Mouse (Mus musculus): ENCODE results near the gene Gm20708. TPM values are rescaled to one million over a fixed set of nuclear protein-coding genes. Genes with fewer than 3 reads are reported as not detected.

Gene Gm20708
- polyA plus RNA-seq, 2 experiments = 0.08 to 0.28 TPM

- Histone ChIP-seq H3K27ac (no peak overlapping the region), H3K4me3 (ENCODE audit: insufficient read depth in 1 of 2, low read depth in 2 of 2, low read length in 2 of 2) (no peak overlapping the region), H3K9ac (replicated peaks) (no peak overlapping the region), H3K9me3 (ENCODE audit: control insufficient read depth, low read length) (no peaks in the 10 kb centered on the region), H3K4me2 (ENCODE audit: low read depth) (no peak overlapping the region), H3K27me3 (ENCODE audit: control insufficient read depth, insufficient read depth, low read length) (peaks cover 34% of the 10 kb centered on the region), H3K36me3 (replicated peaks; ENCODE audit: control insufficient read depth, insufficient read depth, low read depth) (peaks cover 42% of the 10 kb centered on the region), H3K4me1 (replicated peaks; ENCODE audit: control insufficient read depth in 2 of 2, insufficient read depth in 2 of 2, low read length in 1 of 2) (no peaks in the 10 kb centered on the region)
- DNase-seq (ENCODE audit: low read depth in 3 of 3, low spot score in 3 of 3) (no peak), ATAC-seq (ENCODE audit: insufficient read depth) (no peak)
- TF ChIP-seq EP300 (IDR thresholded peaks at IDR 0.05; ENCODE audit: low read depth) = no peak
- TF ChIP-seq CTCF (IDR thresholded peaks at IDR 0.05; ENCODE audit: low read depth) = no peak
- 45% methylated on average over 3 of the region's 3 CpGs for WGBS (ENCODE audit: insufficient replicate concordance)
Measured at GRCm38 (mm10) chr11:117858392-117858791, 48.9 kb downstream of the Gm20708 start.

GRCm38 (mm10) chr11:117860601-117861000 is 51.1 kb downstream of the Gm20708 start, which contains the start of gene Tmem235:
Tmem235 (plus strand) TSS chr11:117860752.
- no peak within 1 kb of the TSS for H3K4me2 ChIP-seq (ENCODE audit: low read depth)

GRCm38 (mm10) chr11:117863174-117863856 is 53.8 kb downstream of the Gm20708 start:
- Histone ChIP-seq H3K4me2 (ENCODE audit: low read depth) (no peak overlapping the region), H3K4me1 (replicated peaks; ENCODE audit: control insufficient read depth in 2 of 2, insufficient read depth in 2 of 2, low read length in 1 of 2) (no peaks in the 10 kb centered on the region), H3K27me3 (ENCODE audit: control insufficient read depth, insufficient read depth, low read length) (peaks cover 34% of the 10 kb centered on the region), H3K36me3 (replicated peaks; ENCODE audit: control insufficient read depth, insufficient read depth, low read depth) (no peaks in the 10 kb centered on the region; the same call in 1 of the 2 replicates), H3K27ac (no peak overlapping the region), H3K9ac (replicated peaks) (no peak overlapping the region), H3K4me3 (ENCODE audit: insufficient read depth in 1 of 2, low read depth in 2 of 2, low read length in 2 of 2) (no peak overlapping the region), H3K9me3 (ENCODE audit: control insufficient read depth, low read length) (no peaks in the 10 kb centered on the region)
- no peak for DNase-seq (ENCODE audit: low read depth in 3 of 3, low spot score in 3 of 3)
- WGBS (ENCODE audit: insufficient replicate concordance) = 35% methylated on average over 11 of the region's 11 CpGs
- TF ChIP-seq CTCF (IDR thresholded peaks at IDR 0.05; ENCODE audit: low read depth) = no peak
- TF ChIP-seq EP300 (IDR thresholded peaks at IDR 0.05; ENCODE audit: low read depth) = no peak
- no peak for ATAC-seq (ENCODE audit: insufficient read depth)

More at GRCm38 (mm10) chr11:117860601-117861000, 51.1 kb downstream of the Gm20708 start, which contains the start of gene Tmem235:
- H3K4me1 ChIP-seq (replicated peaks; ENCODE audit: control insufficient read depth in 2 of 2, insufficient read depth in 2 of 2, low read length in 1 of 2) = no peaks in the 10 kb centered on the region
- no peak for TF ChIP-seq EP300 (IDR thresholded peaks at IDR 0.05; ENCODE audit: low read depth)
- TF ChIP-seq CTCF (IDR thresholded peaks at IDR 0.05; ENCODE audit: low read depth) = no peak; the same call in 1 of the 2 replicates
- H3K9me3 ChIP-seq (ENCODE audit: control insufficient read depth, low read length) = no peaks in the 10 kb centered on the region
- DNase-seq (ENCODE audit: low read depth in 3 of 3, low spot score in 3 of 3) = no peak
- H3K4me3 ChIP-seq (ENCODE audit: insufficient read depth in 1 of 2, low read depth in 2 of 2, low read length in 2 of 2) = no peak within 1 kb of the TSS
- no peak within 1 kb of the TSS for H3K27ac ChIP-seq
- peaks cover 20% of the 10 kb centered on the region for H3K36me3 ChIP-seq (replicated peaks; ENCODE audit: control insufficient read depth, insufficient read depth, low read depth)
- ATAC-seq (ENCODE audit: insufficient read depth) = no peak
- no peak within 1 kb of the TSS for H3K9ac ChIP-seq (replicated peaks)
- 7% methylated on average over 23 of the region's 23 CpGs for WGBS (ENCODE audit: insufficient replicate concordance)
- peaks cover 34% of the 10 kb centered on the region for H3K27me3 ChIP-seq (ENCODE audit: control insufficient read depth, insufficient read depth, low read length)

GRCm38 (mm10) chr11:117864805-117865204 is 55.3 kb downstream of the Gm20708 start:
- Histone ChIP-seq H3K36me3 (replicated peaks; ENCODE audit: control insufficient read depth, insufficient read depth, low read depth) (no peaks in the 10 kb centered on the region), H3K9me3 (ENCODE audit: control insufficient read depth, low read length) (no peaks in the 10 kb centered on the region), H3K27ac (no peak overlapping the region), H3K9ac (replicated peaks) (no peak overlapping the region), H3K27me3 (ENCODE audit: control insufficient read depth, insufficient read depth, low read length) (peaks cover 22% of the 10 kb centered on the region), H3K4me3 (ENCODE audit: insufficient read depth in 1 of 2, low read depth in 2 of 2, low read length in 2 of 2) (no peak overlapping the region), H3K4me2 (ENCODE audit: low read depth) (no peak overlapping the region), H3K4me1 (replicated peaks; ENCODE audit: control insufficient read depth in 2 of 2, insufficient read depth in 2 of 2, low read length in 1 of 2) (no peaks in the 10 kb centered on the region)
- ATAC-seq (ENCODE audit: insufficient read depth) (no peak), DNase-seq (ENCODE audit: low read depth in 3 of 3, low spot score in 3 of 3) (no peak)
- no peak for TF ChIP-seq CTCF (IDR thresholded peaks at IDR 0.05; ENCODE audit: low read depth)
- no peak for TF ChIP-seq EP300 (IDR thresholded peaks at IDR 0.05; ENCODE audit: low read depth)
- 17% methylated on average over 2 of the region's 2 CpGs for WGBS (ENCODE audit: insufficient replicate concordance)

GRCm38 (mm10) chr11:117865988-117866387 is 56.5 kb downstream of the Gm20708 start:
- Histone ChIP-seq H3K4me1 (replicated peaks; ENCODE audit: control insufficient read depth in 2 of 2, insufficient read depth in 2 of 2, low read length in 1 of 2) (no peaks in the 10 kb centered on the region), H3K27me3 (ENCODE audit: control insufficient read depth, insufficient read depth, low read length) (peaks cover 12% of the 10 kb centered on the region), H3K4me3 (ENCODE audit: insufficient read depth in 1 of 2, low read depth in 2 of 2, low read length in 2 of 2) (no peak overlapping the region), H3K36me3 (replicated peaks; ENCODE audit: control insufficient read depth, insufficient read depth, low read depth) (no peaks in the 10 kb centered on the region), H3K4me2 (ENCODE audit: low read depth) (no peak overlapping the region), H3K27ac (no peak overlapping the region), H3K9ac (replicated peaks) (no peak overlapping the region), H3K9me3 (ENCODE audit: control insufficient read depth, low read length) (no peaks in the 10 kb centered on the region)
- no peak for ATAC-seq (ENCODE audit: insufficient read depth)
- TF ChIP-seq CTCF (IDR thresholded peaks at IDR 0.05; ENCODE audit: low read depth) = no peak
- no peak for TF ChIP-seq EP300 (IDR thresholded peaks at IDR 0.05; ENCODE audit: low read depth)
- 57% methylated on average over 6 of the region's 6 CpGs for WGBS (ENCODE audit: insufficient replicate concordance)
- DNase-seq (ENCODE audit: low read depth in 3 of 3, low spot score in 3 of 3) = no peak
